In genomic region chr5:38085561-38086392, GRCm38 (mm10) we compare ENCODE assay signal across 9 mouse cellular contexts. TPM values are rescaled to one million over a fixed set of nuclear protein-coding genes. Genes with fewer than 3 reads are reported as not detected.
DNase-seq lines count a peak whose midpoint lies in the region; ATAC-seq and TF ChIP-seq lines count a peak whose summit lies in the region.
"Had no signal": no experiment of that assay in that cellular context is flagged by ENCODE, and none has a peak within 500 bp of the region (broad histone marks: within the 10 kb centered on the region; RNA-seq: fewer than 3 reads in every experiment).

No protein-coding gene starts in this region.

- ATAC-seq in frontal cortex, adult (ENCODE audit: low TSS enrichment): peak; percentile 81

- H3K27ac ChIP-seq in ES-Bruce4 (ENCODE audit: insufficient read depth, low read length): no peak overlapping the region
- H3K27ac ChIP-seq: liver, embryonic 15.5 days had no signal

- DNase-seq in frontal cortex, postnatal 25 days (ENCODE audit: low spot score in 2 of 2): no peak
- peak; percentile 27 for DNase-seq in cerebellum, adult 8-10 months
- peak; percentile 76 for DNase-seq in forelimb bud, embryonic 11.5 days (ENCODE audit: low read depth, low spot score)
- peak; percentile 70 for DNase-seq in kidney, adult 9 months
- peak; percentile 17 for DNase-seq in lung, adult 2 months
- DNase-seq in right cerebral cortex, postnatal 14 days: peak; percentile 50

- H3K4me1 ChIP-seq in ES-Bruce4 (ENCODE audit: control insufficient read depth, insufficient read depth, low read length): no peaks in the 10 kb centered on the region
- no peaks in the 10 kb centered on the region for H3K4me1 ChIP-seq in lung, adult 2 months (ENCODE audit: control insufficient read depth, insufficient read depth, low read length)
- H3K4me1 ChIP-seq: liver, embryonic 15.5 days had no signal

- H3K9ac ChIP-seq in ES-Bruce4 (ENCODE audit: low read depth, poor library complexity, severe bottlenecking): no peak overlapping the region
- H3K9ac ChIP-seq: liver, embryonic 15.5 days had no signal

- no peak for TF ChIP-seq EP300 in ES-Bruce4 (IDR thresholded peaks at IDR 0.05; ENCODE audit: insufficient read depth, low read depth, low read length)

- TF ChIP-seq POLR2A in ES-Bruce4 (IDR thresholded peaks at IDR 0.05; ENCODE audit: insufficient read depth, low read length): no peak
- no peak for TF ChIP-seq POLR2A in lung, adult 2 months (IDR thresholded peaks at IDR 0.05; ENCODE audit: borderline replicate concordance, extremely low read depth, low read depth, low read length)

- no peak overlapping the region for H3K4me3 ChIP-seq in ES-Bruce4 (ENCODE audit: low read depth, low read length)
- H3K4me3 ChIP-seq in lung, adult 2 months (replicated peaks; ENCODE audit: extremely low read depth, low read depth, low read length): no peak overlapping the region
- H3K4me3 ChIP-seq: liver, embryonic 15.5 days had no signal

- H3K36me3 ChIP-seq in ES-Bruce4 (ENCODE audit: control insufficient read depth, insufficient read depth, low read length, poor library complexity, severe bottlenecking): no peaks in the 10 kb centered on the region
- H3K36me3 ChIP-seq: liver, embryonic 15.5 days had no signal

- no peaks in the 10 kb centered on the region for H3K27me3 ChIP-seq in ES-Bruce4 (ENCODE audit: control insufficient read depth, insufficient read depth, low read length, poor library complexity, severe bottlenecking)
- H3K27me3 ChIP-seq: liver, embryonic 15.5 days had no signal

- peak; percentile 93 for TF ChIP-seq CTCF in ES-Bruce4 (IDR thresholded peaks at IDR 0.05; ENCODE audit: low read depth, low read length)
- peak; percentile 92 for TF ChIP-seq CTCF in lung, adult 2 months (IDR thresholded peaks at IDR 0.05; ENCODE audit: insufficient read depth, low read length)

- 40% methylated on average over 10 of the region's 10 CpGs for WGBS in lung, adult 2 months

- H3K9me3 ChIP-seq in ES-Bruce4 (replicated peaks; ENCODE audit: control insufficient read depth, insufficient read depth, low read length, poor library complexity, severe bottlenecking): no peaks in the 10 kb centered on the region
- H3K9me3 ChIP-seq: liver, embryonic 15.5 days had no signal

RNA-seq across cellular contexts. Expression of gene Stx18, which starts 47.2 kb away (rescaled TPM):
- polyA plus RNA-seq in ES-Bruce4 (2011; ENCODE audit: insufficient read depth, insufficient read length, low read depth, missing spikeins): 15.3 and 17.6 TPM in 2 replicates
- 15.6 and 17.4 TPM in 2 replicates for polyA plus RNA-seq in lung, adult 2 months (2012; rRNA removed)

Comparison
In these comparisons a context has a peak if more than half of its experiments do, and no peak if none do; other contexts are left out.
1. DNase-seq: peak in cerebellum, adult 8-10 months (single experiment), forelimb bud, embryonic 11.5 days (single experiment), kidney, adult 9 months (single experiment), lung, adult 2 months (single experiment) and right cerebral cortex, postnatal 14 days (single experiment); none in frontal cortex, postnatal 25 days (0 of 2).